Mouse (Mus musculus) ES-E14 (cell line): ENCODE measurements at regions not wholly inside any gene's neighbourhood (a gene's known extent, or its start where the extent isn't known, plus 50 kb on each side); places are given as distances from the start of the nearest gene placed in this dataset.

Source experiments
- DNase-seq: peaks from one replicate; pipeline ENCODE4 v3.0.0-alpha.2; 2013; ENCODE audit warnings: low read depth, low spot score
- H3K27ac ChIP-seq: 2 replicates; pipeline ENCODE4 v1.5.1; 2012; ENCODE audit warnings: low read depth, mild to moderate bottlenecking, low read length, moderate library complexity, mixed read lengths; ENCODE audit not compliant: poor library complexity, insufficient read depth, severe bottlenecking
- H3K36me3 ChIP-seq: 2 replicates; pipeline ENCODE4 v1.6.1; 2012; ENCODE audit warnings: mild to moderate bottlenecking, low read length, moderate library complexity, mixed read lengths; ENCODE audit not compliant: control insufficient read depth, poor library complexity, insufficient read depth, severe bottlenecking
- H3K4me1 ChIP-seq, 2 experiments: fragments of 150-350 bp in 1 of 2; sonication (generic) in 1 of 2; 2 replicates each; pipeline ENCODE4 v1.6.1; 2012; ENCODE audit warnings: low read length in 2 of 2, mild to moderate bottlenecking in 1 of 2, mixed read lengths in 1 of 2; ENCODE audit not compliant: control insufficient read depth in 2 of 2, insufficient read depth in 2 of 2, poor library complexity in 1 of 2
- H3K4me3 ChIP-seq, 2 experiments: fragments of 150-350 bp in 1 of 2; sonication (generic) in 1 of 2; 2 replicates each; pipeline ENCODE4 v1.5.1; 2012; ENCODE audit warnings: low read length in 2 of 2, low read depth in 1 of 2, mild to moderate bottlenecking in 1 of 2, mixed read lengths in 1 of 2; ENCODE audit not compliant: insufficient read depth in 1 of 2, poor library complexity in 1 of 2, severe bottlenecking in 1 of 2
- H3K9ac ChIP-seq: 2 replicates; pipeline ENCODE4 v1.6.1; 2012; ENCODE audit warnings: low read depth, mild to moderate bottlenecking, low read length, mixed read lengths; ENCODE audit not compliant: poor library complexity, insufficient read depth, severe bottlenecking
- H3K9me3 ChIP-seq: fragments of 150-350 bp; sonication (generic); 2 replicates; pipeline ENCODE4 v1.6.1; 2012; ENCODE audit warnings: low read depth, mild to moderate bottlenecking, low read length; ENCODE audit not compliant: control insufficient read depth, insufficient read depth
- CHD2 ChIP-seq: IDR thresholded peaks from 2 replicates; pipeline ENCODE4 v1.6.1; 2014; ENCODE audit warnings: mild to moderate bottlenecking, low read depth, low read length, inconsistent platforms
- HCFC1 ChIP-seq: IDR thresholded peaks from 2 replicates; pipeline ENCODE4 v1.6.1; 2012; ENCODE audit warnings: low read length, inconsistent platforms, borderline replicate concordance; ENCODE audit not compliant: insufficient read depth
- MAFK ChIP-seq: IDR thresholded peaks from 2 replicates; pipeline ENCODE4 v1.6.1; 2014; ENCODE audit warnings: mild to moderate bottlenecking, low read depth, low read length, inconsistent platforms; ENCODE audit not compliant: insufficient read depth
- ZC3H11A ChIP-seq: IDR thresholded peaks from 2 replicates; pipeline ENCODE4 v1.6.1; 2012; ENCODE audit warnings: low read depth, mild to moderate bottlenecking, inconsistent platforms, low read length, borderline replicate concordance
- ZNF384 ChIP-seq: IDR thresholded peaks from 2 replicates; pipeline ENCODE4 v1.6.1; 2012; ENCODE audit warnings: low read depth, low read length, inconsistent platforms
- in situ Hi-C, 2 experiments: fragments of 600-800 bp; cut with MboI; formaldehyde crosslinking; loops; one replicate each; pipeline ENCODE4 v1.15.1; 2025; ENCODE audit warnings: low sequenced_read_pairs in 2 of 2, inconsistent platforms in 1 of 2; ENCODE audit not compliant: unreplicated experiment in 2 of 2

DNA sequence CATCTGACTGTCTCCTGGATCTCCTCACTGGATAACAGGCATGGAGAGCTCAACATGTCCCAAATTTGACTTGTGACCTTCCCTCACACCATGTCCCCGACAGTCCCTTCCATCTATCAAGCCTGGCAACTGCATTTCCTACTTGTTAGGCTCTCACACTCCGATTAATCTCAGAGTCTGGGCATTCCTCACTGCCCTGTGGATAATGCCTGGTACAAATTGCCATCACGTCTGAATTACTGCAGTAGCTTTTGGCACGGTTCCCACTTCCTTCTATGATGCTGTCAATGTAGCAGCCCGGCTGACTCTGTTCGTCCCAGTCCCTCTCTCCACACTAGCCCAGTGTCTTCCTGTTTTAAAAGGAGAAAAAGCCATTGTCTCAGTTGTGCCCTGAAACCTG, 200.6 kb downstream of the D3Ertd751e start:
- H3K27ac ChIP-seq = no peak overlapping the region
- no peaks in the 10 kb centered on the region for H3K4me1 ChIP-seq
- H3K36me3 ChIP-seq = no peaks in the 10 kb centered on the region
- in situ Hi-C loops = no loop called here
- no peak for DNase-seq
- H3K9me3 ChIP-seq = no peaks in the 10 kb centered on the region
- TF ChIP-seq ZNF384 = no peak
- TF ChIP-seq CHD2 = no peak
- TF ChIP-seq MAFK = no peak
- no peak for TF ChIP-seq HCFC1
- no peak for TF ChIP-seq ZC3H11A
- H3K4me3 ChIP-seq = no peak overlapping the region
- no peak overlapping the region for H3K9ac ChIP-seq

GRCm38 (mm10) chr3:41949404-41949803, 207.0 kb downstream of the D3Ertd751e start:
- no peak overlapping the region for H3K4me3 ChIP-seq
- no peaks in the 10 kb centered on the region for H3K36me3 ChIP-seq
- H3K9ac ChIP-seq = no peak overlapping the region
- H3K9me3 ChIP-seq = no peaks in the 10 kb centered on the region
- H3K27ac ChIP-seq = no peak overlapping the region
- H3K4me1 ChIP-seq = no peaks in the 10 kb centered on the region
- in situ Hi-C loops = no loop called here
- no peak for DNase-seq
- TF ChIP-seq MAFK (no peak), ZNF384 (no peak), HCFC1 (no peak), CHD2 (no peak), ZC3H11A (no peak)

DNA sequence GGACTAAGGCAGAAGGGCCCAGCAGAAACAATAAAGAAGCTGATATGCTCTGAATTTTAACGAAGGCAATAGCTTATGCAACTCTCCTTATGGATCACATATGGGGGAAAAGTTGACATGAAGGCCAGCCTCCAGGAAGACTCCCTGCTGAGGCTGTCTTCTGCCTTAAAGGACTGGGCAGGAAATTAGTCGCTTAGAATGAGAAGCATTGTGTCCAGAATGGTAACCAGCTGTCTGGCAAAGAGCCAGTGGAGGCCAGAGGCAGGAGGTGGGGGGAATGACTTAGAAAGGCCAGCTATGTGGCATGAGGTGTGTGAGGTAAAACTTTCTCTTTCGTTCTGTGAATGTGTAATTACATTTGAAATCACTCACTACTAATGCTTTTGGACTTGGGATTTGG, 215.0 kb downstream of the D3Ertd751e start:
- DNase-seq = no peak
- no peak overlapping the region for H3K9ac ChIP-seq
- no peak overlapping the region for H3K4me3 ChIP-seq
- H3K9me3 ChIP-seq = no peaks in the 10 kb centered on the region
- H3K36me3 ChIP-seq = no peaks in the 10 kb centered on the region
- no peaks in the 10 kb centered on the region for H3K4me1 ChIP-seq
- no peak overlapping the region for H3K27ac ChIP-seq
- in situ Hi-C loops = no loop called here
- TF ChIP-seq MAFK (no peak), HCFC1 (no peak), ZC3H11A (no peak), CHD2 (no peak), ZNF384 (no peak)

DNA sequence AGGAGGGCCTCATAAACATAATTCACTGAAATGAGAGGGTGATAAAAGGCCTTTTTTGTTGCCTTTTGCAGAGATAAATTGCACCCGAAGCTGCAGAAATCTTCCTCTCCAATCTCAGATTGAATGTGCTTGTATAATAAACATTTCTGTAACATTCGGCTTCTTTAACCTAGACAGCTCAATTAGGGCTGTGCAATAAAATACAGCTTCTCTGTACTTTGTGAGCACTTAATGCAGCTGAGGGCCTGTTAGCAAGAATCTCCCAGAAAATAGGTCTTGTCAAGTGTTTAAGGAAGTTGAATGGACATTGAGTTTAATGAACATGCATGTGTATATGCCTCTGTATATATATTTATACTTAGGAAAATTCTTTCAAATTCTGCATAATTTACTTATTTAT, 217.8 kb downstream of the D3Ertd751e start:
- Histone ChIP-seq H3K9ac (no peak overlapping the region), H3K4me3 (no peak overlapping the region), H3K4me1 (no peaks in the 10 kb centered on the region), H3K27ac (no peak overlapping the region), H3K36me3 (no peaks in the 10 kb centered on the region), H3K9me3 (no peaks in the 10 kb centered on the region)
- no peak for DNase-seq
- TF ChIP-seq HCFC1 (no peak), CHD2 (no peak), ZC3H11A (no peak), MAFK (no peak), ZNF384 (no peak)
- in situ Hi-C loops = no loop called here

- H3K4me1 ChIP-seq = no peaks in the 10 kb centered on the region
- in situ Hi-C loops = no loop called here
- no peak for DNase-seq
Observed at GRCm38 (mm10) chr3:41962923-41963322, 220.5 kb downstream of the D3Ertd751e start.

More at GRCm38 (mm10) chr3:41962923-41963322, 220.5 kb downstream of the D3Ertd751e start:
- Histone ChIP-seq H3K4me3 (no peak overlapping the region), H3K9me3 (no peaks in the 10 kb centered on the region), H3K27ac (no peak overlapping the region), H3K36me3 (no peaks in the 10 kb centered on the region), H3K9ac (no peak overlapping the region)
- TF ChIP-seq ZC3H11A (no peak), CHD2 (no peak), MAFK (no peak), HCFC1 (no peak), ZNF384 (no peak)
